Mouse (Mus musculus) bone marrow macrophage, adult 2 months (primary cell): ENCODE results near the gene Sh3bgr. TPM values are rescaled to one million over a fixed set of nuclear protein-coding genes. Genes with fewer than 3 reads are reported as not detected.

ENCODE experiments used
- H3K27ac ChIP-seq: 2 replicates; pipeline ENCODE4 v1.5.1; 2012; ENCODE audit warnings: low read depth, low read length; ENCODE audit not compliant: insufficient read depth
- H3K4me1 ChIP-seq: 2 replicates; pipeline ENCODE4 v1.6.1; 2012; ENCODE audit warnings: low read length; ENCODE audit not compliant: control insufficient read depth, insufficient read depth
- H3K4me3 ChIP-seq: 2 replicates; pipeline ENCODE4 v1.5.1; 2012; ENCODE audit warnings: mild to moderate bottlenecking, low read length, moderate library complexity; ENCODE audit not compliant: insufficient read depth
- CTCF ChIP-seq: IDR thresholded peaks from 2 replicates; pipeline ENCODE4 v1.5.1; 2012; ENCODE audit warnings: low read depth, mild to moderate bottlenecking, low read length, moderate library complexity
- POLR2A ChIP-seq: IDR thresholded peaks from 2 replicates; pipeline ENCODE4 v1.6.1; 2012; ENCODE audit warnings: mild to moderate bottlenecking, low read depth, low read length, borderline replicate concordance
- polyA plus RNA-seq: library from polyadenylated mRNA; stranded (reverse); fragments of >200 nt; gene quantifications from 2 replicates; pipeline ENCODE4 v1.2.4, GENCODE M21; 2012; ENCODE audit not compliant: missing spikeins, insufficient read depth, insufficient read length

The Sh3bgr gene
- not detected in 2 replicates for polyA plus RNA-seq

DNA sequence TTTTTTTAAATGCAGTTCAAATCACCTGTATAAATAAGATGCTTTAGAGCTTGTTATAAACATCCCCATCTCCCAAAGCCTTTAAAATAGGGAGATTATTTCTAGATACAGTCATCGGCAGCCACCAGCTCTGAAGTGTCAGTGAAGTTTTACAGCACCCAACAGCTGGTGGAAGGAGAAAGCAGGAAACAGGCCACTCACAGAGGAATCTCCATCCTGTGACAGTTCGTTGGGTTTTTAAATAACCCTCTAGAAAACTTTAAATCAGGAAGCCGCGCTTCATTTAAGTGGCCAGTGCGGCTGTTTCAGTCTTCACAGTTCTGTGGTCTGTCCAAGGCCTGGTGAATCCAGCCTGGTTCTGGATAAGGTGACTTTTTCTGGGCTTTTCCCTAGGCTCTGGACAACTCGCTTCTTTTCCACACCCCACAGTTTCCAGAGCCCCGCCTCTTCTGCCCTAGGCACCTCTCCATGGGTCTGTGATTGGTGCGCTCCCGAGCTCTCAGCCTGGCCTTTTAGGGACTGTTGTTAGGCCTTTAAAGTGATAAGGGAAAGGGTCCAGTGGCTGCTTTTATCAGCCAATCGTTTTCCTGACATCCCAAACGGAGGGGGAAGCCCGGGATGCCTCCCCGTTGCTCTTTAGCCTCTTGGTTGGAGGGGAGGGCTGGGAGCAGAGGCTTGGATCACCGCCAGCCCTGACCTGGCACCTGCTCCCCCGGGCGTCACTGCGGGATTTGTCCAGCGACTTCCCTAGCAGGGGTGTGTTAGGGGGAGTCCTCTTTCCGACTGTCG is at the start of gene Sh3bgr:
Gene Sh3bgr, plus strand, starts transcription at position 538 of the 789 bp plus-strand sequence.
- Histone ChIP-seq H3K27ac (no peak within 1 kb of the TSS), H3K4me1 (no peaks in the 10 kb centered on the region), H3K4me3 (no peak within 1 kb of the TSS)
- no peak for TF ChIP-seq POLR2A

GRCm38 (mm10) chr16:96150995-96151394 is 49.3 kb upstream of the Sh3bgr start:
- TF ChIP-seq POLR2A (no peak), CTCF (no peak)
- Histone ChIP-seq H3K4me3 (no peak overlapping the region), H3K4me1 (peaks cover 50% of the 10 kb centered on the region), H3K27ac (0 out of 2 replicates have a peak overlapping the region, but pooled peaks have one; percentile 5)

GRCm38 (mm10) chr16:96151551-96151950 is 48.7 kb upstream of the Sh3bgr start:
- peaks cover 44% of the 10 kb centered on the region for H3K4me1 ChIP-seq
- H3K27ac ChIP-seq = no peak overlapping the region
- TF ChIP-seq CTCF (peak; percentile 85), POLR2A (no peak)
- H3K4me3 ChIP-seq = no peak overlapping the region

- Histone ChIP-seq H3K4me1 (peaks cover 16% of the 10 kb centered on the region), H3K27ac (no peak overlapping the region), H3K4me3 (no peak overlapping the region)
- no peak for TF ChIP-seq CTCF
- TF ChIP-seq POLR2A = no peak
Observed at GRCm38 (mm10) chr16:96154476-96154875, 45.8 kb upstream of the Sh3bgr start.

DNA sequence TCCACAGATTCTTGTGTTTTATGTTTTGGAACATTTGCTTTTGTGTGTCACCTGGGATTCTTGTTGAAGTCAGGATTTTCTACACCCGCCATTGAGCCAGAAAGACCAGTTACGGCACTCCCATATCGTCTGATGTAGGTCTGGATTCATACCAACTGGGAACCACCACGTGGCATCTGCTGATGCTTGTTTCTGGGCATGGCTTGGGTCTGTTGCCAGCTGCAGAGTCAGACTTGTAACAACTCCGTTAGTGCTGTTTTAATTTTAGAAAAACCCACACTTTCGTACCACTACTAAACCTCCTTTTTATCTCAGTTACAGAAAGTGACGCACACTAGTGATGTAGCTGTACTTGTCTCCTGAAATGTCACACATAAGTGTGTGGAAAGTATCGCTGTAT is 44.2 kb upstream of the Sh3bgr start:
- Histone ChIP-seq H3K4me3 (no peak overlapping the region), H3K27ac (no peak overlapping the region)
- no peak for TF ChIP-seq POLR2A
- TF ChIP-seq CTCF = no peak

DNA sequence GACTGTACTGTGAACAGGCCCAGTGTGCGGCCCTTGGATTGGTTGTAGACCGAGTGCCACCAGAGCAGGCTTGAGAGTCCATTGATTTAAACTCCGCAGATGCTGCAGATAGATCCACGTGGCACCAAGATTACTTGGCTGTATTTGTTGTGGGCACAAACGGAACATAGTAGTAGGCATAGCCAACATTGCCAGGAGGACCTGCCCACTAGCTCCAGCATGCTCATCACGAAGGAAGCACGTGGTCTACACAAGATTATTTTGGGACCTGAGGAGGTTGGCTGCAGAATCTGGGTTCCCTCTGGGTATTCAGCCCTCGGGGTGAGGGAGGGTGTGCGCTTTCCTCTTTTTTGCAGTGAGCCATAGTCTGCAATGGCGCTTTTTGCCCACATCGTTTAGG is 43.1 kb upstream of the Sh3bgr start:
- no peak overlapping the region for H3K27ac ChIP-seq
- H3K4me1 ChIP-seq = no peaks in the 10 kb centered on the region
- TF ChIP-seq POLR2A (no peak), CTCF (no peak)
- no peak overlapping the region for H3K4me3 ChIP-seq

More for the DNA sequence above, 44.2 kb upstream of the Sh3bgr start:
- H3K4me1 ChIP-seq = peaks cover 5% of the 10 kb centered on the region

- Histone ChIP-seq H3K4me3 (no peak overlapping the region), H3K27ac (no peak overlapping the region), H3K4me1 (no peaks in the 10 kb centered on the region)
- TF ChIP-seq CTCF (no peak), POLR2A (no peak)
Observed at GRCm38 (mm10) chr16:96158511-96159080, 41.7 kb upstream of the Sh3bgr start.

GRCm38 (mm10) chr16:96159091-96159731 is 41.0 kb upstream of the Sh3bgr start:
- TF ChIP-seq POLR2A = no peak
- TF ChIP-seq CTCF = no peak
- no peak overlapping the region for H3K27ac ChIP-seq
- H3K4me1 ChIP-seq = no peaks in the 10 kb centered on the region
- no peak overlapping the region for H3K4me3 ChIP-seq

- TF ChIP-seq POLR2A = no peak
- TF ChIP-seq CTCF = no peak
- no peaks in the 10 kb centered on the region for H3K4me1 ChIP-seq
- H3K4me3 ChIP-seq = no peak overlapping the region
- H3K27ac ChIP-seq = no peak overlapping the region
Observed at GRCm38 (mm10) chr16:96159794-96160346, 40.4 kb upstream of the Sh3bgr start.

- H3K27ac ChIP-seq = no peak overlapping the region
- TF ChIP-seq POLR2A (no peak), CTCF (no peak)
- H3K4me1 ChIP-seq = no peaks in the 10 kb centered on the region
- H3K4me3 ChIP-seq = no peak overlapping the region
Observed at GRCm38 (mm10) chr16:96160927-96161326, 39.3 kb upstream of the Sh3bgr start.
